Mouse (Mus musculus): ENCODE data around the gene Ppp1r15b.

- TF ChIP-seq EP300 (IDR thresholded peaks at IDR 0.05; ENCODE audit: low read depth) (no peak), CTCF (IDR thresholded peaks at IDR 0.05; ENCODE audit: low read depth) (no peak)
Observed at GRCm38 (mm10) chr1:133118127-133118526, 12.8 kb upstream of the Ppp1r15b start.

Data from liver, embryonic 14.5 days (tissue).